Mouse (Mus musculus): Measurements from ENCODE around the gene Foxg1.

Gene Foxg1

DNA sequence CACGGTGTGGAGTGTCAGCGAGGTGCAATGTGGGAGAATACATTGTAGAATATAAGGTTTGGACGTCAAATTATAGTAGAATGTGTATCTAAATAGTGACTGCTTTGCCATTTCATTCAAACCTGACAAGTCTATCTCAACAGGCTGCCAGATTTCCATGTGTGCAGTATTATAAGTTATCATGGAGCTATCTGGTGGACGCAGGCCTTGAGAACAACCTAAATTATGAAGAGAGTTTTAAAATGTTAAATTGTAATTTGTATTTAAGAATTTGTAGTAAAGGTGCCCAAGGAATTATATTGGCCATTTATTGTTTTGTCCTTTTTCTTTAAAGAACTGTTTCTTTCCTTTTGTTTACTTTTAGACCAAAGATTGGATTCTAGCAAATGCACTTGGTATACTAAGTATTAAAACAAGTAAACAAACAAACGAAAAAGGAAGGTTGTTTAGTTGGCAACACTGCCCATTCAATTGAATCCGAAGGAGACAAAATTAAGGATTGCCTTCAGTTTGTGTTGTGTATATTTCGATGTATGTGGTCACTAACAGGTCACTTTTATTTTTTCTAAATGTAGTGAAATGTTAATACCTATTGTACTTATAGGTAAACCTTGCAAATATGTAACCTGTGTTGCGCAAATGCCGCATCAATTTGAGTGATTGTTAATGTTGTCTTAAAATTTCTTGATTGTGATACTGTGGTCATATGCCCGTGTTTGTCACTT is 3.8 kb downstream of the Foxg1 start:
- no peak for DNase-seq (ENCODE audit: low spot score)

DNA sequence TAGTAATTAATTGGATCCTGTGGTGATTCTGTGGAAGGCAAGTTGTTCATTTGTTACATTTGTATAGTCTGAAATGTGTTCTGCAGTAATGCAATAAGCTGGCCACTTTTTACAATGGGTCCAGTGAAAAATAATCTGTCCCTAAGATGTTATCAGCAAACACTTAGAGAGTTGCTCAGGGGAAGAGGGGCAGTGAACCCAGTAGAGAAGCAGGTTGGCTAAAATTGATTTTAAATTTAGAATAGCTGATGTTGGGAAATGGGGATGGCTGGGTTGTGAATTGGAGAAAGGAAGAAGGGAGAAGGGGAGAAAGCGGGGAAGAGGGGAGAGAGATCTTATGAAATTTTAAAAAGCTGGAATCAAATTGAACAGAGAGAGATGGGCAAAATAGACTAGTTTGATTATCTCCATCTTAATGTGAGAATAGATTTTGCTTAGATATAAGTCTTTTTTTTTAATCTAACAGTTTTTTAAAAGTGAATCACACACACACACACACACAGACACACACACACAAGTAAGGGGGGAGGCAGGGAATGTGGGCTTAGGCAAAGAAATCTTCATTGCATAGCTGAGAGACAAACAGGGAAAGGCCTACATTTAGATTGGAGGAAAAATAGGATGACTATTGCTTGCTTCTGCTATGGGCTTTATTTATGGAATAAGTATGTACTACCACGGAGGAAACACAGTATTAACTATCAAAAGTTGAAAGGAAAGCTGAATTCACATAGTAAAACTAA is 5.6 kb downstream of the Foxg1 start:
- no peak for DNase-seq (ENCODE audit: low spot score)

DNA sequence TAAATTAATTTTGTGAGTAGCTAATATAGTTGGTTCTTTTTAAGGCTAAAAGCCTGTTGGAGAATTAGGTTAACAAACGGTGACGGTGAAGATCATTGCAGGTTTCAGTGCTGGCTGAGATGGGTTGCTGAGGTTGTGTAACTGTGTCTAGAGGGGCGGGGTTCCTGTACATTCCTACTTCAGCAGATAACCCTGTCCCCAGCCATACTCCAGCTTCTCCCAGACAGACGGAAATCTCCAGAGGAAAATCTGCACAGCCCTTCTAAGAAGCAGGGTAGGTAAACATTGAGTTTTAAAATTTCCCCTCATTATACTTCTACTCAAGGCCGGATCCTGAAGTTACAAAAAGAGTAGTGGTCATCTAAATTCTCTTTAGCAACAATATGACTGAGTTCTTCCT is 7.2 kb downstream of the Foxg1 start:
- no peak for DNase-seq (ENCODE audit: low spot score)

DNA sequence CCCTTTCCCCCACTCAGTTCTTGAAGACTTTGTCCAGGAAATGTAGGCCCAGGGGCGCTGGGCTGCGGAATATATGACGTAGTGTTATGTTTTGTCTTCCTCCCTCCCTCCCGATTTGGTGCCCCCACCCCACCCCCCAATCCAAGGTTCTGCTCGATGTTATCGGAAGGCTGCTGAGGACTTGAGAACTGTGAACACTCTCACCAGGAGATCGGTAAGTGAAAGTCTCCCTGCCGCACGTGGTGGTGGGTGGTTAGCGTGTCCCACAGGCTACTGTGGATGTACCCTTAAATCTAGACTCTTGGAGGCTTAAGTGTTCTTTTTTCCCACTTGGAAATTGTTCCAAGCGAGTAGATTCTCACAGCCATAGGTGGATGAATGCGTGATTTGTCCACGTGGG is 7.8 kb downstream of the Foxg1 start:
- no peak for DNase-seq (ENCODE audit: low spot score)

DNA sequence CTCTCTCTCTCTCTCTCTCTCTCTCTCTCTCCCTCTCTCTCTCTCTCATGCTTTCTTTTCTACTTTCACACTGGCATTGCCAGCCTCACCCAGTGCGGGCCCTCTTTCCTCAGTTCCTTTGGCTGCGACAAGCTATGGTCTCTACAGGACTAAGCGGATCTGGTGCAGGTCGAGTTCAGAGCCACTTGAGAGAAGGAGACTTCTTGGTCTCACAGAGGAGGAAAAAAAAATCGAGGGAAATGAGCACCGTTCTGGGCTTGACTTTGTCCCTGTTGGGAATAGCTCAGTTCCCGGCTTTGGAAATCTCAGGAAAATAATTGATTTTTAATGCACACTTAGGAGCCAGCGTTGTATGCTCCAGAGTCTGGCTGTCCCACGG is 8.5 kb downstream of the Foxg1 start:
- no peak for DNase-seq (ENCODE audit: low spot score)

DNA sequence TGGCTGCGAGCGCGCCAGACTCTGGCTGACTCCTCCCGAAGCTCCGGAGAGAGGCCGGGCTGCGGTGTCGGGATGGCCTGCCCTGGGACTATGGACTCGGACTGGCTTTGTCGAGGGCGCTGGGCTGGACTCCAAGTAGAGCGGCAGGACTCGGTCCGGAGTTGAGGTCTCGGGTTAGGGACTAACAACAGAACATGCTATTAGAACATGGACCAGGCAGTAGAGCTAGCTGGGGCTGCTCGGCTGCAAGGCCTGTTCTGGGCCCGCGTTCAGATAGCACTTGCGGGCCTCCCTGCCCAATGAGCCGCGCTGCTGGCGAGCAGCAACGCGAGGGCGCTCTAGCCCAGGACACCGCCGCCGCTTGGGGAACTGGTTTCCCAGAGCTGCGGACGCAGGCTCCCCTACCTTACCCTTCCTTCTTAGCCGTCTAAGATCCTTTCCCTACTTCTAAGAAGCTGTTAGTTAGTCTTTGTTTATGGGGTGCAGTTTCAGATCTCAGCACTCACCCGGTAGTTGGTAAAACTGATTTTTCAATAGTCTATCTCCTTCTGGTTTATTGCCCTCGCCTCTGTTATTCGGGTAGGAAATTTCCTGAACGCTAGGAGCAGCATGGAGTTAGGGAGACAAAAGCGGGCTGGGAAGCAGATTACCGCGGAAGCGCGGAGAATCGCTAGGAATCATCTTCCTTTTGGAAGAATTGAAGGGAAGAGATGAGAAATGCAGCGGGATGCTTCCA is 9.0 kb downstream of the Foxg1 start:
- DNase-seq (ENCODE audit: low spot score), result peak; percentile 69

DNA sequence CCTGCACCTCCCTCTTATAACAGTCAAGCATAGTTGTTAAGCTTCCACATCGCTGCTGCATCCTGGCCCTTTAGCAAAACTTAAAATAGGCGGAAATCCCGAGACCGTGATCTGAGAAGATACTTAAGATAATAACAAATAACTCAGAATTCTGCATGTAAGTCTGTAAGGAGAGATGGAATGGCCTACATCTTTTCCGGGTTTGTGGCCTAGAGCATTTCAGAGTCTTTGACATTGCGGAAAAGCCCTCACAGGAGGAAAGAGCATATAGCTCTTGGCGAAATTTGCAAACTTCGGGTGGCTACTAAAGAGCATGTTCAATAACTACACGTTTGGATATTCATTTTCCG is 9.6 kb downstream of the Foxg1 start:
- no peak for DNase-seq (ENCODE audit: low spot score)

DNA sequence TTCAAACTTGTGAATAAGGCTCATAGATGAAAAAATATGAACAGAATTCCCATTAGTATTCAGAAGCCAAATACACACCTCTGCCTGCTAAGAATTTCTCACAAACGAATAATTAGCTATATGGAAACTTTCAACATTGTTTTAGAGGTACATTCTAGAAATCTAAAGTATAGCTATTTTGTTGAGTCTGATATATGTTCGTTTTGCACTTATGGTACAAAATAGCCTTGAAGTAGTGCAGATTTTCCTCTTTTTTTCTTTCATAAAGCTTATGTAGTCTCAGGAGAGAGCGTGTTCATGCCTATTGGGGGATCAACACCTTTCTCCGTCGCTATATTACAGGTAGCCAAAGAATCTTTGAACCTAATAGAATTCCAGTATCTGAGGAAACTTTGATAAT is 10.4 kb downstream of the Foxg1 start:
- no peak for DNase-seq (ENCODE audit: low spot score)

DNA sequence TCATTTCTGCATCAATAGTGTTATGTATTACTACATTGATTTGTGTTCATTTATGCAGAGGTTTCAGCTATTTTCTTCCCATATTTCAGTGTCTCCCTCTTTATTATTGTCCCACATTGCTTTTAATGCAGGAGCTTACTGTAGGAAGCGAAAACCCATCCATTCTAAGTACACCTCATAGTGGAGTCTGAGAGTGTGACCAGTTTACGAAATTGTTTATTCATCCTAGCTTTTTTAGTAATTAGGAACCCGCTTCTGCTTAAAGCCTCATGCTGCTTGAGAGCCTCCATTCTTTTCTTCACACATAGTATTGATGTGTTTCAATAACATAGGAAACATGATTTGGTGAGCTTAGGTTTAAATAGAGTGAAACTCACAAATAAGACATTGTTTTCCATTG is 11.2 kb downstream of the Foxg1 start:
- DNase-seq (ENCODE audit: low spot score), result no peak

DNA sequence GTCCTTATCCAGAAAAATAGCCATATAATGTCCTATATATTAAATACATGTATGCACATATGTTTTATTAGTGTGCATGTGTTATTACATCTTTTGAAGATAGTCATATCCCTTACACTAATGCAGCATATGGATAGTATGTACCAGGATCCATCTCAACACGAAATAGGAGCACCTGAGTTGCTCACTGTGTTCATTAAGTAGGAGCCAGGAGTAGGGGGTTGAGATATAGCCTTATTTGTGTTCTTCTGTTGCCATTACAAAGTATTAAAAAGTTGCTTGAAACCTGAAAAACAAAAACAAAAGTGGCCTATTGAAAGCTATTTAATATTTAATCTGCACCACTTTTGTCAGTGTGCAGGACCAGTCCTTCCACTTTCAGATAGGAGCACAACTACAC is 11.7 kb downstream of the Foxg1 start:
- no peak for DNase-seq (ENCODE audit: low spot score)

DNA sequence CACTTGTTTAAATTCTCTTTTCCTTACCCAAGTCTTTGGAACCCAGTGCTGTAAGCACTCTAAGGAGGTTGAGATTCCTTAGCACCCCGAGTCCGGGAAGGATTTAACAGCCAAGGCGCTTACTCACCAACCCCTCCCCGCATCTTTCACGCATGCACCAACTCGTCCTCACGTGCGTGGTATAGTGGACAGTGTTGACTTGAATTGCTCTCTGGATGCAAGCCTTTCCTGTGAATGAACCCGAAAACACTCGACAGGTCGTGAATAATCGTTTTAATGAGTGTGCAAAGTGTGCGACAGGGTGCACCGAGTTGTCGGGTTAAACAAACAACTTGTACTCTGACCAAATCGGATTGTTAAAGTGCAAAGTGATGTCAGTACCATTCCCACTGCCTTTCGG is 12.4 kb downstream of the Foxg1 start:
- no peak for DNase-seq (ENCODE audit: low spot score)

DNA sequence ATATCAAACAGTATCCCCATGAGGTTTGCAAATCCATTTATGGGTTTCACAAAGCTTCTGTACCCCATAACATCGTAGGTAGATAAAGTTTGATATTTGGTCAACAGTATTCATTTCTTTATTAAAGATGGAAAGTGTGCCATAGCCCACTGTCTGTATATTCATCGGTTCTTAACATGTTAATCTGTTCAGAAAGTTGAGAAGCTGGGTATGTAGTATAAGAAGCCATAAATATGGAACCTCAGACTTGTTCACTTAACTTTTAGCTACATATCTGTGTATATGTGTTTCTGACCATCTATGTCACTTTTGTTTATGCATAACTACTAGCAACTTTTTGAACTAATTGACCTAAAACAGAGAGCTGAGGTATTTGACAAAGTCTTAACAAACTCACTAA is 13.5 kb downstream of the Foxg1 start:
- DNase-seq (ENCODE audit: low spot score), result no peak

DNA sequence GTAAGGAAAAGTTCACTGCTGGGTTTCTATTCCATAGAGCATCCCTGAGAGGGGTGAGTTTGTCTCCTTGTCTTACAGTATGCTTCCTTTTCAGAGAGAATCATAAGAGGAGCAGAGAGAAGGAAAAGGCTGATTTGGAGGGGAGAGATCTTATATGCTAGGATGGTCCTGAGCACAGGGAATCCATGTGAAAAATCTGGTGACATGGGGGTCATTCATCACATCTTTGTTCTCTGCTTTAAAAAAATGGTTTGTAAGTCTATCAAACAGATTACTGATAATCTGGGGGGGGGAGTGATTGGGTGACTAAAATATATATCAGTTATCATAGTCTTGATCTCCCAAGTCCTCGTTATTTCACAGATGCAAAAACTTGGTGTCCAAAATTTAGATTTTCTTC is 14.3 kb downstream of the Foxg1 start:
- no peak for DNase-seq (ENCODE audit: low spot score)

DNA sequence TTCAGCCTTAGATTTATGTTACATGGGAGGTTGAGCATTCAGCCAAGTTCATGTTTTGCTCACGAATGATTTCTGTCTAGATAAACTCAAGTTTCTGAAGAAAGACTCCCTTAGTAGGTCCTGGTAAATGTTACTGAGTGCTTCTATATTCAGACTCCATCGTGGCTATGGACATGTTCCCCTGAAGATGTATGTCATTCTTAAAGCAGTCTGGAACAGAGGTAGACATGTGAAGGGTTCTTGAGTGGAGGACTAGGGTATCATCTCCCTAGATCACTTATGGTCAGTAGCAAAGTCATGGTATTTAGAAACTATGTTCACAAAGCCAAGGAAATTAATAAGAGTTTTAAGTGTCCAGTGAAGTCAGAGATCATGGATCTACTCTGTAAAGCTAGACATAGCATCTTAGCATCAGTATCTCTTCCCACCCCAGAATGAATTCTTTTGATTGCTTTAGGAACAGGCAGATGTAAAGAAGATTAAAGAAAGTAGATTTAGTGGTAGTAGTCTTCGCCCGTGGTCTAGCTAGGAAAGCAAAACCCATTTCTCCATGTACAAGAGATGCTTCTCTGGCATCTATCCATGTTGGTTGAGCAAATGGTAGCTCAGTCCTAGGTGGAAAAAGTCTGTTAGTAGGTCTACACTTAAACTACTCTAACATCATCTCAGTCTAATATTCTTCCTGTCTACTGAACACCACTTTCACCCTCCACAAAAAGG is 15.1 kb downstream of the Foxg1 start:
- no peak for DNase-seq (ENCODE audit: low spot score)

DNA sequence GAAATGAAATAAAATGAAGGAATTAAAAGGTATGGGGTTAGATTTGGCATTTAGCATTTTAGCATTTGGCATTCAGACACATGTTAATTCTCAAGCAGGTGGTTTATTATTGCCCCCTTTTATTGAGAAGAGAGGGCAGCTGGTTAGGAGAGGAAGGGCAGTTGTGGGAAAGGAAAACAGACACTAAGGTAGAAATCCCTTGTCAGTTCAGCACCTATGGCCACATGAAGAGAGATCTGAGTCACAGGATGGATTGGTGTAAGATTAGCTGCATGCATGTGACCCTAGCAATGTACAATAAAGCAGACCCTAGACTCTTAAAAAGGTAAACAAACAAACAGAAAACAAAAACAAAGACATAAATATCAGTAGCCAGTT is 15.7 kb downstream of the Foxg1 start:
- no peak for DNase-seq (ENCODE audit: low spot score)

DNA sequence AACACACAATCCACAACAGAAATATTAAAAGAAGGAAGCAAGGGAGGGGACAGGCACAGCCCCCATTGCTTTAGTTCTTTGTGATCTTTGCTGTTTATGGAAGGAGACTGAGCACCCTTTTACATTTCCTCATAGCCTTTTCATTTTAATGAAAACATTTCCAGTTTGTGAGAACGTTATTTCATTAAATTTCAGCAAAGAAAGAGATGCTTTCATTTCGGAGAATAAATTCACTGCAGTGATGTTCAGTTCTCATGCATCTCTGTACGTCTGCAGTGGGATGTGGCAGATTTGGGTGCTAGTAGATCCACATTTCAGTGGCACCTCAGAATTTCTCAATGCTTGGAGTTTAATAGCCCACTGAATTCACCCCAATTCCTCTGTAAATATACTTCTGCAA is 16.2 kb downstream of the Foxg1 start:
- DNase-seq (ENCODE audit: low spot score), result no peak

DNA sequence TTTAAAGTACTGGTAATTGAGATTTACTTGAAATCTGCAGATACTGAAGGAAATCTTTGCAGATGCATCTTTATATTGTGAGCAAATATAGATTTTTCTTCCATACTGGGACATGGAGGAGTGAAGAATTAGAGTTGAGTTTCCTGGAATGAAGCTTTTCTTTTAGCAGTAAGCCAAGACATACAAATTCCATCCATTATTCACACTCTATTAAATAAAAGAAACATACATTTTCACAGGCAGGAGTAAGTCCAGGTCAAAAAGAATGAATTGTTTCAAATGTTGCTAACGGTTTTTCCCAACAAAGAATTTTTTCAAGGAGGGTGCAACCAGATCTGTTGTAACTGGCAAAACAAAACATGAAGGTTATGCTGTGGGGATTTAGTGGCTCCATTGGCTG is 17.2 kb downstream of the Foxg1 start:
- no peak for DNase-seq (ENCODE audit: low spot score)

DNA sequence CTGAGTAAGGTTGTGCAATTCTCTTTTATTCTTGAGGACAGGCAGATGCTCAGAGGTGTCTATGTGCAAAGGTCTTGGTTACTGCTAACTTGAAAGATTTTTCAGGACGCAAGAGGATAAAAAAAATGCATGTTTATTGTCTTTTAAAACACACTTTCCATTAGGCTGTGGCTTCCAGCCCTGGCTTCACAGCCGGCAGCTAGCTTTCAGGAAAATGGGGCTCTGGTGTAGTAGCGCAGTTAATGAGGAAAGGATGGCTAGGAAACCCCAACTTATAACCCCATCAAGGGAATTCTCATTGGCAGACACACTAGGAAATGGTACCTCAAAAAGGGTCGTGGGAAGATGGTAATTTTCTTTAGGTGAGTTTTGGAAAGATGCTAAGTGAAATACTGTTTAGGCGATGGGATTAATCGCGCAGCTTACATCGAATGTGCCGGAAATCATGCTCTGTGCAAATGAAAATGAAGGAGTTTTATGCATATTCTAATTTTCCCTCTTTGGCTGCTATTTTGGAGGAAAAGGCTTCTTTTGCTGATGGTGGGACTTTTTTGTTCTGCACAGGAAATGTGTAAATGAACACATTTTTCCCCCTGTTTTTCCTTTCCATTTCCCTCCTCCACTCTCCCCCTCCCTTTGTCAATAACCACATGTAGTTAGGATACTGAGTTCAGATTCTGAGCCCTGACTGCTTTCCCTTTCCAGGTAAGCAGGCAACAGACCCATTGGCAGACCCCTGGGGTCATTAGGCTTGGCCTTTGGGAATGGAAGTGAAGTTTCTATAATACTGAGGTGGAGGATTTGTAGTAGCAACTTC is 17.8 kb downstream of the Foxg1 start:
- no peak for DNase-seq (ENCODE audit: low spot score)

DNA sequence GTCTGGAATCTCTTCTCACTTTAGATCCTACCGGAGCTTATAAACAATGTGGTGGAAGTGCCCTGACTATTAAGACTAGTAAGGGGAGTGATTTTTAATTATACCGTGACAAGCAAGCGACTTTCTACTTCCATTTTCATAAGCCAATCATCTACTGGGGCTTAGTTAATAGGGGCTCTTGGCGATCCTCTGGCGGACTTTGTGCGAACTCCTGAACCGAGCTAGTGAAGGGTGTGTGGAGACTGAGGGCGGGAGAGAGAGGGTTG is 18.3 kb downstream of the Foxg1 start:
- no peak for DNase-seq (ENCODE audit: low spot score)

DNA sequence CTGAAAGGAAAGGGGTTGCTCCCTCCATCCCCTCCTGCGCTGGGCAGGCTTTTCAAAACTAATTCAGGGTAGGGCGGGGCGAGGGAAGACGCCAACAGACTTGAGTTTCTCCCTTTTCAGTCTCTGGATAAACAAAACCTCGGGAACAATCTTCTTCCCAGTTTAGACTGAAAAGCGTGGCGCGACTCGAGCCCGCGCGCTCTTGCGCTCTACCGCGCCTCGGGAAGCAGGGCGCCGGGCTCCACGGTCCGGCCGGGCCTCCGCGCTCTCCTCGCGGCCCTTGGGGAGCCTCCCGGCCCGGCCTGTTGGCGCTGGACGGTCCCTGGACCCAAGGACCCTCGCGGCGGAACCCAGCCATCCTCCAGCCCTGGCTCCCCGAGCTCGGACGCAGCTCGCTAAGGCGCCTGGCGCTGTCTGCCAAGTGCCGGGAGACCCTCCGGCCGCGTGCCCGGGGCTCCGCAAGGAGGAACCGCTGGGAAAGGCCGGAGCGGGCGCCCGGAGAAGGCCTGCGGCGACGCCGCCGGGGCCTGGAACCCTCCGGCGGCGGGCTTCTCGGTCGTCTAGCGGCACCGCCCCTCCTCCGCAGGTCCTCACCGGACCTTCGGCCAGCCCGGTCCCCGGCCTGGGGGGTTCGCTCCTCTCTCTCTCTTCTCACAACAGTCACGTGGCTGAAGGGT is 18.8 kb downstream of the Foxg1 start:
- DNase-seq (ENCODE audit: low spot score), result peak; percentile 45

DNA sequence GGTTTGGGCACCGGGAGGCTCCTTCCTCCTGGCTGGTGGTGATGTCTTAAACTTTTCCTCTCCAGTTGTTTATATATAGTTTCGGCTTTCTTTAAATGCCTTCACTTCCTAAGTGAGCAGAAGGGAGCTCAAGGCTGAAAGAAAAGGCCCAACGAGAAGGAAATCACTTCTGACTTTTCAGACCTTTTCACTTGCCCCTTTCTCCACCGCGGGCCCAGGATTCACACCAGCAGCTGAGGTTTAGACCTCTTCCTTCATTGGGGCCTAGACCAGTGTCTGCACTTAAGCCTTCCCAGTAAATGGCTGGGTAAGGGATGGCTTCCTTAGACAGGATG is 19.3 kb downstream of the Foxg1 start:
- DNase-seq (ENCODE audit: low spot score), result no peak

DNA sequence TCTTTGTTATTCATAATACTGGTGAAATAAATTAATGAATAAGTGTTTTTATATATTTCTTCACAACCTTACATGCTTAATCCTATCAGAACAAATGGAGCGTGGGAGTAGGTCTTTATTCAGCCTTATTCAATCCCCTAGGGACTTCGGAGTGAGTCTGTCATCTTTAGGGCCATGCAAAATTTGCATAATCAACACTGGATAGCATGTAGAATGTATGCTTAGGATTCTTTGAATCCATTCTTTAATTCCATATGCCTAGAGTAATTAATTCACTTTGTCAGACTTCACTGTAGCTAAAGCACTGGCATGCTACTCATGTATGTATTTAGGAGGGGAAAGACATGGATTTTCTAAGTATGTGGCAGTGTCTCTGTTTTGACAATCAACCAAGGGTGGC is 27.4 kb downstream of the Foxg1 start:
- no peak for DNase-seq (ENCODE audit: low spot score)

Measured in testis, postnatal 10 days (tissue).